Mouse (Mus musculus): ENCODE measurements around the gene Gm20388. TPM values are rescaled to one million over a fixed set of nuclear protein-coding genes. Genes with fewer than 3 reads are reported as not detected.

Gene Gm20388
- total RNA-seq, 2 experiments from 2014 or later = 10.7 TPM; not detected in 1

DNA sequence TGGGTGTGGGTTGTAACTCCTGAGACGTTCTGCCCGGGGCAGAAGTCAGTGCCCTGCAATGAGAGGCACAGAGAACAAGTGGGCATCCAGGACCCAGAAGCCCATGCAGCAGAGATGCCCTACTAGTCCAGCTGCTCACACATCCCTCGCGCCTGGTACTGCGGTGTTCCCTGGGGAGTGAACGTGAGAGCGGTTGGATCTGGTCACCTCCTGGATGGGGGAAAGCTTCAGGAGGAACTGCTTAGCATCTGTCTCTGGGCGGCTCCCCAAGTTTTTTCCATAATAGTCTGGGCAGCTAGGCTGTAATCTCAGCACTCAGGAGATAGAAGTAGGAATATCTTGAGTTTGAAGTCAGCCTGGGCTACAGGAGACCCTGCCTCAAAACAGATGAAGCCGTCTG is 2674.3 kb downstream of the Gm20388 start:
- DNase-seq (ENCODE audit: low spot score in 2 of 2) = no peak

DNA sequence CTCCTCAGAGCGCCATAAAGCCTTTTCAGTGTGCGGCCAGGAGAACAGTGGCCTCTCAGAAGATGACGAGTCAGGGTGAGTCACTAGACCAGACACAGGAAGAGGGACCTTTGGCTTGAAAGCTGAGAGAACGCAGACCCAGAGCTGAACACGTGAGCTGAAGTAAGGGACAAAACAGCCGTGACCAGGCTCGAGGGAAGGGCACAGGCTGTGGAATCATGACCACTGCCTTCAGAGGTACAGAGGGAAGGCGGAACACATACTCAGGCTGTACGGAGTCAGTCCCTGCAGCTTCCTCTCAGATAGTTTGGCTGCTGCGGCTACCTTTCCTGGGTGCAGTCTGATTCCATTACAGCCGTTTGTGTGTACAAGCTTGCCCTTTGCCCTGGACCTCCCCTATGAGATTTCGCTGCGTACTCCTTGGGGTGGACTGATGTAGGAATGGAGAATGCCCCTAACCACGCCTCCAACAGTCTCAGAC is 2674.8 kb downstream of the Gm20388 start:
- DNase-seq (ENCODE audit: low spot score in 2 of 2) = no peak

DNA sequence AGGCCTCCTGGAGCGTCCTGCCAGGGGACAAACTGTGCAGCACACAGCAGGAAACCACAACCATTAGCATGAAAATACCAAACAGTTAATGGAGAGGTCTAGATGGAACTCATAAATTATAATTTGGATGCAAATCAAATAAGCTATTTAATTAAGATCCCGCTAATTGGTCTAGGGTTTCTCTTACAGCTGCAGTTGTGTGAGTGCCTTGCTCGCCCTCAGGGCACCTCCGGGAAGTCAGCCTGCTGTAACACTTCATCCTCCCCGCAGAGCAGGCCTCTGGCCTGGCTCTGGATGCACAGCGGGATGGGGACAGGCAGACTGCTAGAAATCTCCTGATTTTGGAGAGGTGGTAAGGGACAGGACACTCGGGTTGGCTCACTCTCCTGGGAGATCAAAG is 2675.5 kb downstream of the Gm20388 start:
- DNase-seq (ENCODE audit: low spot score in 2 of 2) = no peak

DNA sequence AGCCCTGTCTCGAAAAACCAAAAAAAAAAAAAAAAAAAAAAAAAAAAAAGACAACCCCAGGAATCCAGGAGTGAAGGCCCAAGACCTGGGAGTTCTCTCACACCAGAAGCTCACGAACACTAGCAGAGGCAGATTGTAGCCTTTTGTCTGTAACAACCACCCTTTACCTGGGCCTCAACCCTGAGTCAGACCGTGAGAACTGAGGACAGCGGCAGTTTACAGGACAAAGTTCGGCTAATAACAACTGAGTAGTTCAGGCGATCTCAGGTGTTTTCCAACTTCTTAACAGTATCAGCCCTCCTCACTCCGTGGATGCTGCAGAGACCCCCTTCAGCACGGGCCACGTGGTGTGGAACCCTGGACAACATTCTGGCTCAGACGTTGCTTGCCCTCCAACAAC is 2676.1 kb downstream of the Gm20388 start:
- DNase-seq (ENCODE audit: low spot score in 2 of 2) = no peak

DNA sequence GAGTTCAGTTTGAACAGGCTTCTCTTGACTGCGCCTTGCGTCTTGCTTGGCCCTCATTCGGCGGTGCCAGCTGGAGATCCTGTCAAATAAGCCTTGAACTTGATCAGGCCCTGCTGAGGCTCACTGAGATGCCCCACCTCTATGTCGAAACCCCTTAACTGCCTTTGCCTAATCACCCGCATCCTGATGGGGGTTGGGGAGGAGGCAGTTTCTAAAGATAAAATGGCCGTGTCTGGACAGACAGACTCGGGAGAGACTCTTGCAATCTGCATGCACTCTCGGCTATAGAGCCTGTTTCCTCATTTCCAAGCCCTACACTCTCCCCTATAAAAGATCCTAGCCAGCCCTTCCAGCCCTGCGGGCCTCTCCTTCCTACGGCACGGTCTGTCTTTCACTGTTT is 2682.6 kb downstream of the Gm20388 start:
- no peak for DNase-seq (ENCODE audit: low spot score in 2 of 2)

DNA sequence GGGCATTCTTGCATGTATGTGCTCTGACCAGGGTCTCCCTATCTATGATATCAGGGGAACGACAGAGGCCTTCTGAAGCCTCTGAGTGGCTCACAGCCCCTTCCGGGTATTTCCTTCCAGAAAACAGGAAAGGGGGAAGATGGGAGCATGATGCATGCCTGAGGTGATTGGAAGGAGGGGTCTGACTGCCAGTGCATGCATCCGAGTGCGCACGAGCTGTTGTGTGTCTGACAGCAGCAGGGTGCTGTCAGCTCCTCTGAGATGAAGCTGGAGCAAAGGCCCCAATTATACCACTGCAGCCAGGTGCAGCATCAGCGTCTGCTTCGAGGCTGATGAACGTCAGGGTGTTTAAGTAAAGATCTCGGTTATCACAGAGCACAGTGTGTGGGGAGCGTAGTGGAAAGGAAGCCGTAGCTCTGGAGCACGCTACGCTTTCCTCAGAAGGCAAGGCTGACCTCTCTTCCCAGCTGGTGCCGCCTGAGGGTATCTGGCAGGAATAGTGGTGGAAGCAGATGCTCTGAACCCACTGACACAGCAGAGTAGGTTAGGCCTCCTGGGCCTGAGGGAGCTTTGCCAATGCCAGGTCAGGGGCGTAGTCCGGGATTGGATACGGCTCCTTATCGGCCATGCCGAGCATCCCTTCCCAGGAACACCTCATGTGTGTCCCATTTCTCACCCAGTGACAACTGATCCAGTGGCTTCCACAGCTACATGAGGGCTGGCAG is 2683.3 kb downstream of the Gm20388 start:
- DNase-seq (ENCODE audit: low spot score in 2 of 2) = no peak

DNA sequence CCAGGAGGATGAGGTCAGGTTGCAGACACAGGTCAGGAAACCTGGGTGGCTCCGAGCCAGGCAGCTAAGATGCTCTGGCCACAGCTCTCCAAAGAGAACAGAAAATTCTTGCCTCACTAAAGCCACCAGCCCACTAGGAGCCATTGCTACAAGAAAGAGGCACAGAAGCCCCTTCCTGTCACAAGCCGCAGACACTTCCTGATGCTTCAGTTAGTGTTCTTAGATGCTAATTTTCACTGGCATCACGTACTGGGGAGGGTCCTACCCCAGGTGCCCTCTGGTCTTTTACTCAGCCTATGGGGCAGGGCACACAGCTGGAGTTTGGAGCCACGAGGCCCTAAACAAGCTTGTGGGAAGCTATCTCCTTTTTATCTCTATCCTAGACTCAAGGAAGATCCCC is 2685.4 kb downstream of the Gm20388 start:
- DNase-seq (ENCODE audit: low spot score in 2 of 2) = no peak

DNA sequence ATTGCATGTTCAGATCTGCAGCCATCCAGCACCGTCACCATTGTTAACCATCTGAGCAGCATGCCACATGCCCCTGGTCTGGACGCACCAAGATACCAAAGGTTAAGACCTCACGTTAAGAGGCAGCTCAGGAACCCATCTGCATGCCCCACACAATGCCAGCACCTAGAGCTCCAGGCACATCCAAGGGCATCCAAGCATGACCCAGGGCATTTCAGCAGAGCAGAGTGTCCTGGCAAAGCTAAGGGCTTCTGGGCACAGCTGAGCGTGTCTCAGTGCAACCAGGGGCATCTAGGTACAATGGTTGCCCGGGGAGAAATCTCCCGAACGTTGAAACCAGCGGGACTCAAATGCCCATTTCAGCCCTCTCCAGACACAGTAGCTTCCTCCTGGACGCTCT is 2690.0 kb downstream of the Gm20388 start:
- no peak for DNase-seq (ENCODE audit: low spot score in 2 of 2)

DNA sequence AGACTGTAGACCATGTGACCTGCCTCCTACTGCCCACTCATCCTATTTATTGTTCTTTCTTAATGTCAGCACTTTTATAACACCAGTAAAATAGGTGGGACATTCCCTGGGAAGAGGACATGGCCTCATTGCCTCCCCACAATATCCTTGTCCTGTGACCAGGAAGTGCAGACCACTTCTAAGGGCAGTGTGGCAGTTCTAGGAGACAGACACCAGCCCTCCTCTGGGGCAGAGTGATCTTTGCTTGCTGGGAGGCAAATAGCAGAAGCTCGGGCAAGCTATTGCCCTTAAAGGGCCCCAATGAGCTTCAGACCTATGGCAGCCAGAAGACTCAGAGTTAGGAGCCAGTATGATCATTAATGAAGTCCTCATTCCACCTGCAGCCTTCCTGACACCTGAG is 2694.0 kb downstream of the Gm20388 start:
- no peak for DNase-seq (ENCODE audit: low spot score in 2 of 2)

DNA sequence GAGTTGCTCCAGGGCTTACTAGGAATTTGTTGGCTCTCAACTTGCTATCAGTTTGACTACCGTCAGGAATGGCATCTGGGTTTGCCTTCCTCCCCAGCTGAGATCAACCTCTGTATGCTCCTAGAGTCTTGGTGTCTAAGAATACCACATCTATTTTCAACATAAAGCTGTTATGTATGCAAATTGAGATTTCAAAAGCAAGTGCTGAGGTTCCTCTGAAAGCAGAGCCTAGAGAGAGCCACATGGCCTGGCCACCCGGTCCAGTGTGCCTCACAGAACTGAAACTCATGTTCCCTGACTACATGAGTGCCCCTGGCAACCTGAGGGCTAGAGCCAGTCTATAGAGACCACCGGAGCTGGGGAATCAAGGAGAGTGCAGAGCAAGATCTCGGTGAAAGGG is 2694.7 kb downstream of the Gm20388 start:
- no peak for DNase-seq (ENCODE audit: low spot score in 2 of 2)

DNA sequence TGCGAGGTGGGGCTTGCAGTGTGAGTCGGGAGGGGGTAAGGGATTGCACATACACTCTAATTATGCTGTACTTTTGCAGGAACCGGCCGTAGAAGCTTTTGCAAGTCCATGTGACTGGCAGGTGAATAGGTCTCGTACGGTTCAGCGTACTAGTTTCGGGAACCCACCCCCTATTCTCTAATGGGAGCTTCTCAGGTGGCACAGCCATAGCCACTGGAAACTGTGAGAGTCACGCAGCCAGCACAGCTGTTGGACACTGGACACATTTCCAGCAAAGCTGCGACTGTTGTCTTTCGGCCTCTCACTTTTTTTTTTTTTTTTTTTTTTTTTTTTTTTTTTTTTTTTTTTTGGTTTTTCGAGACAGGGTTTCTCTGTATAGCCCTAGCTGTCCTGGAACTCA is 2696.2 kb downstream of the Gm20388 start:
- DNase-seq (ENCODE audit: low spot score in 2 of 2) = no peak

DNA sequence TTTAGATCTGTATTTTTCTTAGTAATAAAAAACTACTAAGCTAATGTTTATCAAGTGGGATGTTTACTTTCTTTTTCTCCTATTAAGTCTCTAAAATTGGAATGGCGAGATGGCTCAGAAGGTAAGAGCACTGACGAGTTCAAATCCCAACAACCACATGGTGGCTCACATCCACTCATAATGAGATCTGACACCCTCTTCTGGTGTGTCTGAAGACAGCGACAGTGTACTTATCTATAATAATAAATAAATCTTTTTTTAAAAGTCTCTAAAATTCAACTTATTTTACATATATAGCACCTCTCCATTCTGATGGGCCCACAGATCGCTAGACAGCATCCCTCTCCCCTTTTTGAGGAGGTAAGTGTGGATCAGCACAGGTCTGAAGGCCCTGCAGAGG is 2699.6 kb downstream of the Gm20388 start:
- DNase-seq (ENCODE audit: low spot score in 2 of 2) = no peak

DNA sequence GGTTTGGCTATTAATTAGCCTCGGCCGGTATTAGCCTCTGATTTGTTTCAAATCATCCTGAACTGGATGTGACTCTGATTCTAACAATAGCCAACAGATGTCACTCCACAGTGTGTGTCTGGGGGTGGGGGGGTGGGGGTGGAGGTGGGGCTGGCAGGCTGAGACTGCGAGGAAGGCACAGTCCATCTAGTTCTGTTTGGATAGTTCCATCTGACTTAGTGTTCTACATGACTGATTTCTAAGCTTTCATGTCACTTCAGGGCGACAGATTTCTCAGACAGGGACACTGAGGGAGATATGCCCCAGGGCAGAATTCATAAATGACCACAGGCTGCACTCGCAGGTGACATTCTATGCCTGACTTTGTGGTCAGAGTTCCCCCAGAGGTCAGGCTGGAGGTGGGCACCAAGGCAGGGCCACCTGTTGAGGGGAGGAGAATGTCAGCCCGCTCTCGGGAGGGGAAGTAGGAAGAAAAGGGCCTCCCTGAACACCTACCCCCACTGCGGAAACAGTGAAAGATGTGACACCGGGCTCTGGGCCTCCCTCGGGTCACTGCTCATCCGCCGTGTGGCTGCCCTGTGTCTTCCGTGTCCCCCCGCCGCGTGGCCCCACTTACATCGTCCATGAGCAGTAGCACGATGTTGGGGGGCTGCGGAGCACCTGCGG is 2700.1 kb downstream of the Gm20388 start:
- DNase-seq (ENCODE audit: low spot score in 2 of 2) = no peak

DNA sequence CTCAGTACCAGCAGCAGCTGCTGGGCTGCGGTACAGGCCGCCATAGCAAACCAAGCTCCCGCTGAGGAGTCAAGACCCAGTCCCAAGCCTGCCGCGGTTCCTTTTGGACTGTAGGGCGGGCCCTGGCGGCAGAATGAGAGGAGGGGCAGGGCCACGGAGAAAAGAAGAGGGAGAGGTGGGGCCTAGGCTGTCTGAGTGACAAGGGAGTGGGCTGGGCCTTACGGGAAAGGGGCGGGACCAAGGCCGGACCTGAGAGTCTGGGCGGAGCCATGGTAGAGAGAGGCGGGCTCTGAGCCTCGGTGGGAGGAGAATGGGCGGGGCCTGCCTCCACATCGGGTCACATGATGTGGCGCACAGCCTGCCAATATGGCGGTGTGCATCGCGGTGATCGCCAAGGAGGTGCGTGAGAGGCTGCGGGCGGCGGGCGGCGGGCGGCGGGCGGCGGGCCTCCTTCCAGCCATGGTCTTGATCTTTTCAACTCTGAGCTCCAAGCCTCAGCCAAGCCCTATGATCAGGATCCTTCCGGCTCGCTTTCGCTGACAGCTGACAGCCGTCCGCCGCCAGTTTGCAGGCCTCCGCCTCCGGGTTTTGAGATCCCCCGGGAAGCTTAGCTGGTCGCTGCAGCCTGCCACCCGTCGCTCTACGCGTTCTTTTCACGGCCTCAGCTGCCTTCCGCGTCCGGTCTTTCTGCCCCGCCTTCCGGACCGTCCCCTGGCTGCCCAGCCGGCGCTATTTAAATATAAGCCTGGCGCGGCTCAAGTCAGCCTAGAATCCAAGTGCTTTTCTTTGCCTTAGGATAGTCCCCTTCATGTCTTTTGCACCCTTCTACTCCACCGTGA is 2700.9 kb downstream of the Gm20388 start, which contains the start of the genes Galns and Trappc2l:
Gene Galns, minus strand, starts transcription at position 169 of the 839 bp plus-strand sequence.
Gene Trappc2l, plus strand, starts transcription at position 346 of the 839 bp plus-strand sequence.
- peak; percentile 93 to 96 for DNase-seq (ENCODE audit: low spot score in 2 of 2)

DNA sequence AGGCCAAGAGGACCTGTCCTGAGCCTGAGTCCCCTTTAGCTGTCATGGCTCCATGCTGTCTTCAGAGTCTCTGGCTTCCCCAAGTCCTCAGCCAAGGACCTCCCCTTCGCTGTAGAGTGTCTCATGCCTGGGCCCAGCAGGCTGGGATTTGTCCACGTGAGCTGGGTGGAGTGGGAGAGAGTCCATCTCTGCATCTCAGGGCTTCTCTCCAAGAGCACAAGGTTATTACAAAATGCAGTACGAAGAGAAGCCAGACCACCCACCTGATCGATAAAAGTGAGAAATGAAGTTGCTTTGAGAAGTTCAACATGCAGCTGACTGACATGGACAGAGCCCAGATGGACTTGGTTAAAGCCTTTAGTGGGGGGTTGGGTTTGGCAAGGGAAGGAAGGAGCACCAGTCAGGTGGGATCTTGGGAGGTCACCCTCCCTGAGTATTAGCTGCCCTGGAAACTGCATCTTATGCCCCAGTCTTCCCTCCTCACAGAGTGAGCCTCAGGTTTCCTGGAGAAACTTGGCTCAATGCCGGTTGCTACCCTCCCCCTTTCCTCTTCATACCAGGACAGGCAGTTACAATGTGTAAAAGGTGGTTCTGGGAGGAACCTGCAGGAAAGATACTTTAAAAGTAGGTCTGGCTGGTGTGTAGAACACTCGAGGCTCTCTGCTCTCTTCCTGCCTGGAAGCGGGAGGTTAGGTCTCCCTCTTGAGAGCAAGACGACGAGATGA is 2705.7 kb downstream of the Gm20388 start:
- DNase-seq (ENCODE audit: low spot score in 2 of 2) = no peak

DNA sequence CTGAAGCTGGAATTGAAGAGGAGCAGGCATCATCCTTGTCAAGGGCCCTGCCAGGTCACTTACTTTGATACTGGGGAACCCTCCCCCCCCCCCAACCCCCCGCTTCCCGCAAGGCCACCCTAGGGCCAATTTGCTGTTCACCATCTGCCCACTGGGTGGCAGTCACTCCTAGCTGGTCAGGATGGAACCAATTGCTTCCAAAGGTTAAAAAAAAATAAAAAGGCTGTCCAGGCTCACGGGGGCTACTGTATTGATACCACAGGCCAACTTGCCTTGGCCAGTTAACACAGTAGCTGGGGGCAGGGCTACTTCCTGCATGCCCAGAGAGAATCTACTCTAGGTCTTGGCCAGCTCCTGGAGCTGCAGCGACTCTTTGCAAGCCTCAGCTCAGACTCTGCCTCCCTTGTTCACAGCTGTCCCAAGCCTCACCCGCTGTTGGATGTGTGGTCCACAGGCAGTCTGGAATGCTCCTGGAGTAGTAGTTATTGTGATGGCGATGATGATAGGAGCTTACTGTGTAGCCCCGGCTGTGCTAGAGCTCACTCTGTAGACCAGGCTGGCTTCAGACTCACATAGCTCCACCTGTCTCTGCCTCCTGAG is 2707.4 kb downstream of the Gm20388 start:
- peak in 1 of 2 experiments; percentile 75 for DNase-seq (ENCODE audit: low spot score in 2 of 2)

DNA sequence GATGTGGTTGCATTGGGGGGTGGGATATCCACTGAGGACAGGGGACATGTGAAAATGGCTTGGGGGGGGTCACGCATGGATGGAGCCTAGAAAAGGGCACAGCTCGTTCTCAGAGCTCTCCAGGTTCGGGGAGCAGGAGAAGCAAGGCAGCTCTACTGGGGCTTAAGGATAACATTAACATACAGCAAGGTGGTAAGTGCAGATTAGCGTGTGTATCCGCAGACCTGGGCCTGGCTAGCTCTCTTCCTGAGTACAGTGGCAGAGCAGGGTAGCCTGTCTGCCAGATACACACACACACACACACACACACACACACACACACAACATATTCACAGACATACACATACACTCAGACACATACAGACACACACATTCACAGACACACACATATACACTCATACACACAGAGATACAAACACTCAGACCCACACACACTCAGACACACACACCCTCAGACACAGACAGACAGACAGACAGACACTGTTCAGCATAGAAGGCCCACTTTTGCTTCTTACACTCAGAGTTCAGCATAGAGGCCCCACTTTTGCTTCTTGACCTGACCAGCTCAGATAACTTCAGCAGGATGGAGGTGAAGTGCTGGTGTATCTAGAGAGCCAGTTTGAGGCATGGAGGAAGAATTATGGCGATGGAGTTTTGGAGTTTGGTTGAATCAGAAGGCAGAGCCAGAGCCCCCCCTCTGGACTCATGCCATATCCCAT is 2708.2 kb downstream of the Gm20388 start:
- no peak for DNase-seq (ENCODE audit: low spot score in 2 of 2)

DNA sequence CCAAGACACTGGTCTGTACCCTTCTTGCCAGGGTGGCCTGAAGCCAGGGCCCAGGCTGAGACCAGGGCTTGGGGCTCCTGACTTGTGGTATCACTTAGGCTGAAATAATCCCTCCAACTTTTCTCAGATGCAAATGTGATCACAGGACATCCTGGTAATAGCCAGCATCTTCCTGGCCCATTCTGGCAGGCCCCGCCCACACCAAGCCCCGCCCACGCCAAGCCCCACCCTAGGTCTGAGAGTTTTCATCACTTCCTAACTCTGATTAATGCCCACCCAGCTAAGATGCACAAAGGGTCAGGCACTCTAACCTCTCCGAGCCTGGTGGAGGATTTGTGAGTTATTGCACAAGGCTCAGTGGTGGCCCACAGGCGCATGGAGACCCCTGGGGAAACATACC is 2709.8 kb downstream of the Gm20388 start:
- DNase-seq (ENCODE audit: low spot score in 2 of 2) = no peak

DNA sequence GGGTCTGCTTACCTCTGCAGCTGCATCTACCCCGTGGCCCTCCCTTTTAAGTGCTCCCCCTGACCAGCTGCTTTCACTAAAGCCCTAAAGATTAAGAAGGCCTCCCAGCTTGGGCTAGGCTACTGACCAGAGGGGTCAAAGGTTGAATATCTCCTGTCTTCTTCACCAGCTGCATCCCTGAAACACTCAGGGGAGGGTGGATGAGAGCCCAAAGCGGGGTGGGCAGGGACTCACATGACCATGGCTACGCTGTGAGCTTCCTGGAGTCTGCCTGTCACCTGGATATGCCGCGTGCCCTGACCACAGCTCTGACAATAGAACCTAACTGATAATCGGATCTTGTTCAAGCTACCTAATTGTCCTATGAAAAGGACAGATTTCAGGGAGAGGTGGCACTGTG is 2712.1 kb downstream of the Gm20388 start, which contains the start of gene Pabpn1l:
Gene Pabpn1l, minus strand, starts transcription at position 13 of the 400 bp plus-strand sequence.
- DNase-seq (ENCODE audit: low spot score in 2 of 2) = no peak

Measured in layer of hippocampus, adult 18-20 months (tissue).